Mouse (Mus musculus) frontal cortex, postnatal 10 days (tissue): ENCODE measurements around the gene Zfp992.
"Not testable (repeated sequence)": the region's sequence is repeated elsewhere in the genome, so short reads cannot be mapped to it uniquely, and the experiment has no call there.

ENCODE experiments used
- DNase-seq, 2 experiments: peaks; one replicate each; pipeline ENCODE4 v3.0.0; 2022; ENCODE audit warnings: low spot score in 2 of 2, mixed read lengths in 1 of 2

Gene Zfp992

GRCm38 (mm10) chr4:146517150-146517549 lies 68.3 kb downstream of the Zfp992 start:
- not testable (repeated sequence) for DNase-seq
